Mouse (Mus musculus) kidney, adult 9 months (tissue): ENCODE measurements around the gene Smad1.

ENCODE experiments used
- DNase-seq: peaks from one replicate; pipeline ENCODE4 v3.0.0; 2022

The Smad1 gene

GRCm38 (mm10) chr8:79350805-79351204, 48.5 kb downstream of the Smad1 start:
- DNase-seq, result no peak

- peak; percentile 43 for DNase-seq
Observed at GRCm38 (mm10) chr8:79350094-79350593, 49.2 kb downstream of the Smad1 start.

- no peak for DNase-seq
Observed at GRCm38 (mm10) chr8:79346414-79346813, 52.9 kb downstream of the Smad1 start.

GRCm38 (mm10) chr8:79345856-79346255, 53.5 kb downstream of the Smad1 start:
- no peak for DNase-seq

GRCm38 (mm10) chr8:79341236-79341635, 58.1 kb downstream of the Smad1 start:
- DNase-seq, result no peak

DNA sequence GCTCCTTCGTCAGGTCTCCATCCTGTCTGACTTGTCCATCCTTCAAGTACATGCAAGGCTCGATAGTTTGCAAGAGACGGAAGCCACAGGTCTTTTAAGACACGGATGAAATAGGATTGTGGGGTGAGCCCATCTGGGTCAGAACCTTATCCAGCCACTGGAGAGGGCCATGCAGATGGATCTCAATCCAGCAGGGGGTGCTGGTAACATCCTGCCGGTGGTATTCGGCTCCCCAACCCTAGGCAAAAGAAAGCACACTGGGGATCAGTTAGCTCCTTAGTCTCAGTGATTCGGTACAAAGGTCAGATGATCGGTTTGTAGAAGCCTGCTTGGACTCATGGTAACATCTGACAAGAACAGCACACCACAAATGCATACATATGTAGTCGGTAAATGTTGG, 59.8 kb downstream of the Smad1 start:
- peak; percentile 55 for DNase-seq

DNA sequence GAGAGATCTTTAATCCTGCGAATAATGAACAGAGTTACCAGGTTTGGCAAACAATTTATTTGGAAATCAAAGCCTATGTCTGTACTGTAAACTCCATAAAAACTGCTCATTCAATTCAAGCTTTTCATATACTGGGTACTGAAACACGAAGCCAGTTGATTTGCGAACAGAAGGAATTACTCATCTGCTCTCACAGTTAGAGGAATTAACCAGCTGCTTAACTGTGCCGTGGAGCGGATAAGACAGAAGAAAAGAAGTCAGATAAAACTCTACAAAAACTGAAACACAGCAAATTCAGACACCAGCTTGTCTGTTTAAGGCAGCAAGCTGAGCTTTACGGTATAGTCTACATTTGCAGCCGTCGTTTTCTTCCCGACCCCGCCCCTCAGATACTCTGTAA, 60.7 kb downstream of the Smad1 start:
- DNase-seq, result no peak

GRCm38 (mm10) chr8:79332109-79332900, 67.0 kb downstream of the Smad1 start:
- DNase-seq, result no peak

GRCm38 (mm10) chr8:79331571-79331970, 67.7 kb downstream of the Smad1 start:
- DNase-seq, result no peak

- DNase-seq, result no peak
Observed at GRCm38 (mm10) chr8:79331017-79331416, 68.3 kb downstream of the Smad1 start.

- no peak for DNase-seq
Observed at GRCm38 (mm10) chr8:79329735-79330134, 69.6 kb downstream of the Smad1 start.

DNA sequence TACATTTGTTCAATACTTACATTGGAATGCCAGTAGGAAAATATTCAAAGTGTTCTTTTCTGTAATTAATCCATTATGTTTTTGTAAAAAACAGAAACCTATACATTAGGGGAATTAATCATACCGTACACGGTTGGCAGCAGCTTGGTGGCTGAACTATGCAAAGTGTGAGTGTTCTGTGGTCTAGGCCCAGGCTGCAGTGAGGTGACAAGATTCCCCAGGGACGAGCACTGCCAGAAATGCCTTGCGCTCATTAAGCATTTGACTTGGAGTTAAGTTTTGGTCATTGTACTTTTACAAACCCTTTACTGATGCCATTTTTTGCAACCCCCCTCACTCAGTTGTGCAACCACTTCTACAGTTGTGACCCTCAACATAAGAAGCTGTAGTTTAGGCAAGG, 70.1 kb downstream of the Smad1 start:
- DNase-seq, result no peak

- DNase-seq, result peak; percentile 50
Observed at GRCm38 (mm10) chr8:79325510-79325909, 73.8 kb downstream of the Smad1 start.

DNA sequence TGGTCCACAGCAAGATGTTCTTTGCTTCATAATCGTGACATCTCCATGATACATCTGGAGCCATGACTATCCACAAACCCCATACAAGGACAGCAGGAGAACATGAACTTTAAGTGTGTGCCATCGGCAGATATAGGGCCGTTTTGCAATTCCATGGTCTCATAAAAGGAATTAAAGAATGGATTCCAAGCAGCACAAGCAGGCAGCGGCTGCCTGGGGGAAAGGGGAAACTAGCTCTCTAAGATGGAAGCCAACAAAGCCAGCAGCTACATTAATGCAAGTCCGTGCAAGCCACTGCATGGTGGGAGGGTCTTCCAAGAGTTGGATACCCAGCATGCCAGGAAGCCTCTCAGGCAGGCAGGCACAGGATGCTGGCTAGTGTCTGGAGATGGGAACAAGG, 74.4 kb downstream of the Smad1 start:
- DNase-seq, result no peak

- peak; percentile 21 for DNase-seq
Observed at GRCm38 (mm10) chr8:79324036-79324435, 75.3 kb downstream of the Smad1 start.

DNA sequence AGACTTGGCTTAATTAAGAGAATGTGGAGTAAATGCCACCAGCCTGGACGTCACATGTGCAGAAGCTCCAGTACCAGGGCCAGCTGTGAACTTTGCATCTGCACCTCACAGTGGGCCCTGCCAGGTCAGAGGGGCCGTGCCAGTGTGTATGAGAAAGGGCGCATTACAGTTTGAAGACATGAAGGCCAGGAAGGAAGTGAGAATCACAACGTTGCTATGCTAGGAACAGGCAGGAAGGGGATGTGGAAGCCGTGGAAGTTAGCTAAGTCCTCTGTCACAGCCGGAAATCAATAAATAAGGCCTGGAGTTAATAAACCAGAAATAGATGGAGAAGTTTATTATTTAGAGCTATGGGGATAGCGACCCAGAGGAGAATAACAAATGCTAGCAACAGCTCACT, 76.2 kb downstream of the Smad1 start:
- DNase-seq, result peak; percentile 56

GRCm38 (mm10) chr8:79310801-79311200, 88.5 kb downstream of the Smad1 start:
- no peak for DNase-seq

- no peak for DNase-seq
Observed at GRCm38 (mm10) chr8:79305941-79306340, 93.4 kb downstream of the Smad1 start.

DNA sequence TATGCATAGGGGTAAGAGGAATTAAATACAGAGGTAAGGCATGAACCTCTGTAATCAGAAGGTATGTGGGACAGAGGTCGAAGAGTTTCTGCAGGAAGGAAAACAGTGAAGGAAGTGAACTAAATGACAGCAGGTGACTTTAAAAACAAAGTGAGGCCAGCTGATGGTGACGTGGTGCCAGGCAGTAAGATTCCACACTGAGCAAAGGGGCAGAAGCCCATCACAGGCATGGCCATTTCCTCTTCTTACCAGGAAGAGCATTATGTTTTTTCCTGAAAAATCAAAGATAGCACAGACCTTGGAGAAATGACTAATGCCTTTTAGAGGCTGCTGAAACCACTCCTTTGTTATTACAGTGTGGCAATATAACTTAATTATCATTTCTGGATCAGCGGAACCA, 97.8 kb downstream of the Smad1 start:
- peak; percentile 26 for DNase-seq

DNA sequence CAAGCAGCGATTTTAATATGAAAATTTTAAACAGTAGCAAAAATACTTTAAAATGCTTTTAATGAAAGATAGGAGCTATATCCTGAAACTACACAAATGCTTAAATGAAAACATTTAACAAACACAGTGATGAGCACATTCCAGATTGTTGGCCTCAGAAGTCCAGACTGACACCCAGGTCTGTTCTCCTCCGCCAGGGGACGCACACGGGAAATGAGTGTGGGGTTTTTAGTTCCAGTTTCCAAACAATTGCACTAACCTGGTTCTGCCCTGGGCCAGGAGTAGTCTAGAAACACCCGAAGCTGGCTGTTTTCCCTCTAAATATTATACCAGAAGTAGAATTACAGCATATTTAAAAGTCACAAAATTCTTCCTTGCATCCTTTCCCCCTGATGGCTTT, 99.6 kb downstream of the Smad1 start:
- DNase-seq, result peak; percentile 38

GRCm38 (mm10) chr8:79297763-79298162, 101.6 kb downstream of the Smad1 start:
- DNase-seq, result peak; percentile 79

DNA sequence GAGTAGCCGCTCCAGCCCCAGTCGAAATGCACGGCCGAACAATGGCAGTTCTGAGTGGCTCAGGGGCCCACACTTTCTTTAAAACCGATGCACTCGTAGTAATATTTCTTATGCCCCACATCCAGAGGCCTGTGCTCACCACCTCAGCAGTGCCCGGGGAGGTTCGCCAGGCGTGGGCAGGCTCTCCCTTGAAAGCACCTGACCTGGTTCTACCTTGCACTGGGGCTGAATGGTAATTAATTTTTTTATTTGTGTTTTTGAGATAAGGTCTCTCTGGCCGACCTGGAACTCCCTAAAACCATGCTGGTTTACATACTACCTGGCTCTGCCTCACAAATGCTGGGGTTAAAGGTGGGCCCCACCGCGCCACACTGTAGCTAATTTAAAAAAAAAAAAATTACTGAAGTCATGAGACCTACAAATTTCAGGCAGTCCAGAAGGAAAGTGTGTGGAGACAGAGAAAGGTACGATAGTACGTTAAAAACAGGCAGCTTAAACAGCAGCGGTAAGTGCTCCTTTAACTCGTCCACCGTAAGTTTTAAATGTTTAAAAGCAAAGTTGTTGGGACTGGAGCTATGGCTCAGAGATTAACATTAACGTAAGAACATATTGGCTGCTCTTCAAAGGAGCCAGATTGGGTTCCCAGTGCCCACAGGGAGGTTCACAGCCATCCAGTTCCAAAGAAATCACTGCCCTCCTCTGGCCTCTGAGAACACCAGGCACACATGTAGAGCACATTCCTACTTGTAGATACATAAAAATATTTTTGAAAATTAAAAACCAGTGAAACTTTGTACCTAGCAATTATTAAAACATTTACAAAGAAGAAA, 103.8 kb downstream of the Smad1 start:
- peak; percentile 20 for DNase-seq

- peak; percentile 98 for DNase-seq
Observed at GRCm38 (mm10) chr8:79294610-79295275, 104.6 kb downstream of the Smad1 start, which contains the start of gene Mmaa. Mmaa (minus strand) TSS chr8:79294937.
